Mouse (Mus musculus) G1E (cell line): ENCODE measurements around the gene Letm1. TPM values are rescaled to one million over a fixed set of nuclear protein-coding genes. Genes with fewer than 3 reads are reported as not detected.

Source experiments
- ATAC-seq: 2 replicates; pipeline ENCODE4 v1.8.0; 2016; ENCODE audit warnings: mild to moderate bottlenecking; ENCODE audit not compliant: insufficient number of reproducible peaks, poor library complexity, low FRiP score, severe bottlenecking; ENCODE audit errors: extremely low read depth
- DNase-seq: peaks from one replicate; pipeline ENCODE4 v3.0.0; 2012; ENCODE audit warnings: low spot score
- H3K27me3 ChIP-seq: 2 replicates; pipeline ENCODE4 v1.6.1; 2012; ENCODE audit warnings: mild to moderate bottlenecking, low read length, inconsistent platforms; ENCODE audit not compliant: insufficient read depth
- H3K36me3 ChIP-seq: replicated peaks from 2 replicates; pipeline ENCODE3; 2012; ENCODE audit warnings: mild to moderate bottlenecking, inconsistent platforms
- H3K4me1 ChIP-seq: 2 replicates; pipeline ENCODE4 v1.6.1; 2012; ENCODE audit warnings: low read depth, low read length, inconsistent platforms, mixed read lengths; ENCODE audit not compliant: insufficient read depth
- H3K4me3 ChIP-seq: 2 replicates; pipeline ENCODE4 v1.5.1; 2012; ENCODE audit warnings: low read depth, mild to moderate bottlenecking, inconsistent platforms, low read length, moderate library complexity, mixed read lengths
- H3K9me3 ChIP-seq: replicated peaks from 2 replicates; pipeline ENCODE4 v1.6.1; 2012; ENCODE audit warnings: inconsistent platforms
- CTCF ChIP-seq: IDR thresholded peaks from 2 replicates; pipeline ENCODE4 v1.5.1; 2012; ENCODE audit warnings: low read depth, low read length, inconsistent platforms, mixed read lengths
- GATA1 ChIP-seq: IDR thresholded peaks from 2 replicates; pipeline ENCODE4 v1.6.1; 2012; ENCODE audit warnings: borderline replicate concordance, low read length, inconsistent platforms, mixed read lengths
- GATA2 ChIP-seq: IDR thresholded peaks from 2 replicates; pipeline ENCODE4 v1.6.1; 2012; ENCODE audit warnings: low read depth, low read length, inconsistent platforms, borderline replicate concordance
- POLR2AphosphoS5 ChIP-seq: IDR thresholded peaks from 2 replicates; pipeline ENCODE4 v1.6.1; 2012; ENCODE audit warnings: low read depth, low read length, inconsistent platforms; ENCODE audit not compliant: insufficient replicate concordance
- TAL1 ChIP-seq: conservative IDR thresholded peaks from 2 replicates; pipeline ENCODE4 v1.6.1; 2012; ENCODE audit warnings: low read depth, low read length, inconsistent platforms, mixed read lengths
- polyA plus RNA-seq: library from polyadenylated mRNA; stranded (reverse); fragments of >175 nt; gene quantifications from 2 replicates; pipeline ENCODE4 v1.2.3, GENCODE M21; 2012
- total RNA-seq, 2 experiments: library from RNA; stranded (forward) in 1 of 2; stranded (reverse) in 1 of 2; fragments of 200-1000 nt in 1 of 2; fragments of >200 nt in 1 of 2; fragmentation: Nextera tagmentation in 1 of 2; gene quantifications; 2 replicates each; pipeline ENCODE4 v1.2.3; 2014 to 2017

The Letm1 gene
- total and polyA plus RNA-seq, 3 experiments, result 14.6 to 28.6 (median 20.8) TPM

- H3K9me3 ChIP-seq, result no peaks in the 10 kb centered on the region
- peaks cover 4% of the 10 kb centered on the region for H3K36me3 ChIP-seq
- no peaks in the 10 kb centered on the region; the same call in 1 of the 2 replicates for H3K4me1 ChIP-seq
- no peak overlapping the region for H3K4me3 ChIP-seq
- H3K27me3 ChIP-seq, result peaks cover 44% of the 10 kb centered on the region
- DNase-seq, result no peak
- no peak for ATAC-seq
- TF ChIP-seq POLR2AphosphoS5 (no peak), TAL1 (no peak), GATA1 (no peak), CTCF (no peak), GATA2 (no peak)
Observed at GRCm38 (mm10) chr5:33733837-33734236, 48.8 kb downstream of the Letm1 start.

DNA sequence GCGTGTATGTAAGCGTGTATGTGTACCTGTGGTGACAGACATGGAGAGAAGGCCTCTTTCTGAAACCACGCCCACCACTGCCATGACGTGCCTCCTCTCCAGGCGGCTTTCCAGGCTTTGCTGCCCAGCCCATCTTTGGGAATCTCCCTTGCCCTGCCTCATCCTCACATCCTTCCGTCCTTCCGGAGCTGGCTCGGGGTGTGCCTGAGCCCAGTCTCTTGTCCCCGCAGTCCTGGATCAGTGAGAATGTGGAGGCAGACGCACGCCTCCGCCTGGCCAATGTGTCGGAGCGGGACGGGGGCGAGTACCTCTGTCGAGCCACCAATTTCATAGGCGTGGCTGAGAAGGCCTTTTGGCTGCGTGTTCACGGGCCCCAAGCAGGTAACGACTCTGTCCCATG is 51.6 kb downstream of the Letm1 start:
- H3K4me1 ChIP-seq, result no peaks in the 10 kb centered on the region; the same call in 1 of the 2 replicates
- ATAC-seq (no peak), DNase-seq (no peak)
- H3K36me3 ChIP-seq, result no peaks in the 10 kb centered on the region
- peaks cover 57% of the 10 kb centered on the region for H3K27me3 ChIP-seq
- TF ChIP-seq TAL1 (no peak), POLR2AphosphoS5 (no peak), GATA2 (no peak), CTCF (no peak), GATA1 (no peak)
- H3K9me3 ChIP-seq, result no peaks in the 10 kb centered on the region
- H3K4me3 ChIP-seq, result no peak overlapping the region

- ATAC-seq, result no peak
- H3K9me3 ChIP-seq, result no peaks in the 10 kb centered on the region
- no peaks in the 10 kb centered on the region for H3K36me3 ChIP-seq
- H3K4me1 ChIP-seq, result no peaks in the 10 kb centered on the region; the same call in 1 of the 2 replicates
- TF ChIP-seq TAL1 (no peak), GATA2 (no peak), POLR2AphosphoS5 (no peak), CTCF (no peak), GATA1 (no peak)
- DNase-seq, result no peak
- no peak overlapping the region for H3K4me3 ChIP-seq
- H3K27me3 ChIP-seq, result peaks cover 60% of the 10 kb centered on the region
Observed at GRCm38 (mm10) chr5:33730516-33730915, 52.1 kb downstream of the Letm1 start.

GRCm38 (mm10) chr5:33728841-33729240 is 53.8 kb downstream of the Letm1 start:
- H3K36me3 ChIP-seq, result no peaks in the 10 kb centered on the region
- ATAC-seq (no peak), DNase-seq (no peak)
- peaks cover 2% of the 10 kb centered on the region; the same call in 1 of the 2 replicates for H3K9me3 ChIP-seq
- no peaks in the 10 kb centered on the region; the same call in 1 of the 2 replicates for H3K4me1 ChIP-seq
- H3K4me3 ChIP-seq, result no peak overlapping the region
- peaks cover 65% of the 10 kb centered on the region for H3K27me3 ChIP-seq
- no peak for TF ChIP-seq POLR2AphosphoS5
- TF ChIP-seq GATA1, result no peak
- TF ChIP-seq CTCF, result no peak
- TF ChIP-seq GATA2, result no peak
- no peak for TF ChIP-seq TAL1

DNA sequence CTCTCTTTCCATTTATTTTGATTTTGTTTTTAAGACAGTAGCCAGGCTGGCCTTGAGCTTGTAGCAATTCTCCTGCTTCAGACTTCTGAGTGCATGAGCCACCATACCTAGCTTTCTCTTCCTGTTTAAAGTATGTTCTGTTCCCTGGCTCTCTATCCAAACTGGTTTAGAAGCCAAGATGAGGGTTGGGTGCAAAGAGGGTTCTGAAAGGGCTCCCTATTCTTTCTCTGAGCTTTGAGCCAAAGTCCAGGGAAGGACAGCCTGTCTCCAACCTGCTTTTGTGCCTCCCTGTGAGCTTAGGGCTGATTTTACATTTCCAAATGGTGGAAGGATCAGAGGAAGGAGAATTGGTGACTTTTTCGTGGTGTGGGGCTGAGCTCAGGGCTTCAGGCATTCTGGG is 55.7 kb downstream of the Letm1 start:
- Histone ChIP-seq H3K4me3 (no peak overlapping the region), H3K36me3 (no peaks in the 10 kb centered on the region), H3K9me3 (peaks cover 20% of the 10 kb centered on the region), H3K4me1 (peaks cover 4% of the 10 kb centered on the region; the same call in 1 of the 2 replicates), H3K27me3 (peaks cover 77% of the 10 kb centered on the region)
- no peak for DNase-seq
- no peak for ATAC-seq
- TF ChIP-seq CTCF (no peak), POLR2AphosphoS5 (no peak)

- no peak for DNase-seq
- Histone ChIP-seq H3K9me3 (peaks cover 26% of the 10 kb centered on the region), H3K4me1 (peaks cover 12% of the 10 kb centered on the region; the same call in 1 of the 2 replicates), H3K27me3 (peaks cover 77% of the 10 kb centered on the region), H3K36me3 (no peaks in the 10 kb centered on the region), H3K4me3 (no peak overlapping the region)
- TF ChIP-seq GATA1 (no peak), GATA2 (no peak), CTCF (no peak), TAL1 (no peak), POLR2AphosphoS5 (no peak)
- no peak for ATAC-seq
Observed at GRCm38 (mm10) chr5:33726081-33726647, 56.5 kb downstream of the Letm1 start.
